Mouse (Mus musculus) heart, embryonic 12.5 days (tissue): ENCODE data around the gene Trnau1ap. TPM values are rescaled to one million over a fixed set of nuclear protein-coding genes. Genes with fewer than 3 reads are reported as not detected.
A peak's percentile ranks its signal among the peaks of the same experiment; 100 is the strongest.

Experiments used
- ATAC-seq: fragments of 200-750 bp; cut with Nextera tagmentation; 2 replicates; pipeline ENCODE4 v1.8.0; 2017; ENCODE audit warnings: moderate TSS enrichment, moderate library complexity; ENCODE audit not compliant: insufficient number of reproducible peaks, low FRiP score
- H3K27ac ChIP-seq: fragments of 300-500 bp; sonication (generic); 2 replicates; pipeline ENCODE4 v1.5.1; 2016; ENCODE audit warnings: mild to moderate bottlenecking, moderate library complexity; ENCODE audit not compliant: poor library complexity, severe bottlenecking
- H3K27me3 ChIP-seq: fragments of 300-500 bp; sonication (generic); replicated peaks from 2 replicates; pipeline ENCODE4 v1.6.1; 2016; ENCODE audit warnings: mild to moderate bottlenecking, moderate library complexity
- H3K36me3 ChIP-seq: fragments of 300-500 bp; sonication (generic); 2 replicates; pipeline ENCODE4 v1.6.1; 2016; ENCODE audit warnings: mild to moderate bottlenecking, moderate library complexity
- H3K4me1 ChIP-seq: fragments of 300-500 bp; sonication (generic); replicated peaks from 2 replicates; pipeline ENCODE4 v1.6.1; 2016; ENCODE audit warnings: mild to moderate bottlenecking
- H3K4me2 ChIP-seq: fragments of 300-500 bp; sonication (generic); 2 replicates; pipeline ENCODE4 v1.6.1; 2016; ENCODE audit warnings: mild to moderate bottlenecking, moderate library complexity
- H3K4me3 ChIP-seq: fragments of 300-500 bp; sonication (generic); 2 replicates; pipeline ENCODE4 v1.5.1; 2016; ENCODE audit warnings: mild to moderate bottlenecking
- H3K9ac ChIP-seq: fragments of 300-500 bp; sonication (generic); 2 replicates; pipeline ENCODE4 v1.6.1; 2016; ENCODE audit warnings: mild to moderate bottlenecking, moderate library complexity
- H3K9me3 ChIP-seq: fragments of 300-500 bp; sonication (generic); replicated peaks from 2 replicates; pipeline ENCODE4 v1.6.1; 2016; ENCODE audit warnings: mild to moderate bottlenecking, moderate library complexity
- WGBS: fragments of 180-500 bp; shearing (Covaris S2); methylation state at CpG from one replicate; pipeline ENCODE4 v1.1.7; 2016; 5-methylcytosine and 5-hydroxymethylcytosine counted together
- polyA plus RNA-seq: library from polyadenylated mRNA; unstranded; fragments of >200 nt; fragmentation: Nextera tagmentation; extraction: Ambion mirVana; gene quantifications from 2 replicates; pipeline ENCODE4 v1.2.1, GENCODE M21; 2016

The Trnau1ap gene
- polyA plus RNA-seq, 1 experiment from 2014 or later = 68.5 TPM

DNA sequence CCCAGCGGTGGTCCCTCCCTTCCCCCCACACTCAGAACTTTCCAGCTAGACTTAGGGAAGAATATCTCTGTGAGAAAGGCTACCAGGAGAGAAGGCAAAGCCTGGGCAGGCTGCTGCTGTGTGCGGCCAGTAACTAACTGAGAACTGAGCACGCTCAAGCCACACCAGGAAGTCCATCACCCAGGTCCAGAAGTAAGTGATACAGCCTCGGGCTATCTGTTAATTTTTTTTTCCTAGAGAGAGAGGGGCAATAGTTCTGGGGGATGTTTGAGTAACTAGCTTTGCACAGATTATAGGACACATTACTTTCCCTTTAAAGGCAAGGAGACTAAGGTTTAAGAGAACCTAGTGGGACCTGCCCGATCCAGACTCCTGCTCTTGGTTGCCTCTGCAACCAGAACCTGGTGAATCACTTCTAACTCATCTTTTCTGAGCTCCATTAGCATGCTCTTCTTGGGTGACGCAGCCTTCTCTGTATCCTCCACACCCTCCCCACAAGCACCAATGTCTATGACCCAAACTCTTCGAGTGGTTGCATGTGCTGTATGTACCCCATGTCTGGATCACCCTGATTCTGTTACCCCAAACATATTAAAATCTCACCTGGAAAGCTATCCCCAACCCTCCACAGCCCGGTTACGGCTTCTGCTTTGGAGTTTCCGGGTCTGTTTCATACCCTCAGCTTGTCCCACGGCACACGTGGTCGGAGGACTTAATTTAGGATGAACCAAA lies 15.2 kb upstream of the Trnau1ap start:
- Histone ChIP-seq H3K36me3 (peaks cover 10% of the 10 kb centered on the region), H3K9ac (peak overlapping the region; percentile 86), H3K9me3 (no peaks in the 10 kb centered on the region), H3K27me3 (no peaks in the 10 kb centered on the region), H3K4me2 (peak overlapping the region; percentile 99), H3K4me3 (peak overlapping the region; percentile 82), H3K4me1 (peaks cover 24% of the 10 kb centered on the region), H3K27ac (peak overlapping the region; percentile 50; the same call in 1 of the 2 replicates)
- WGBS = 6% methylated on average over 13 of the region's 13 CpGs
- ATAC-seq = 0 out of 2 replicates have a peak, but pooled peaks have one; percentile 18

DNA sequence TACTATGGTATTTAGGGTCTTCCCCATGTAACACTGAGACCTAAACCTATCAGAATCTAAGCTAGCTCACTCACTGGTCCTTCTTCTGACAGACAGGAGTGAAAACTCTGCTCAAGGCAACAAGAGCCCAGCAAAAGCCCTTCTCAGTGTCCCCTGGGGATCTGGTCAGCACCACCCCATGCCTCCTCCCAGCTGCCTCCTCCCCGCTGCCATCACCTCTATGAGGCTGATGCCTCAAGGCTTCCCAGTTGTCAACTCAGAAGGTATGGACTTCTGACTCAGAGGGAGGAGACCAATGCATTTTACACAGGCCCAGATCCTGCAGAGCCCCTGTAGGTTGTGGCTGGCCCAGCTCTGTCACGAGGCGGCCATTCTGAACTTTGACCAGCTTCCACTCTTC lies 12.1 kb upstream of the Trnau1ap start:
- H3K27ac ChIP-seq = no peak overlapping the region
- peaks cover 24% of the 10 kb centered on the region for H3K4me1 ChIP-seq
- H3K9me3 ChIP-seq = no peaks in the 10 kb centered on the region
- 82% methylated on average over 3 of the region's 3 CpGs for WGBS
- no peak overlapping the region for H3K4me2 ChIP-seq
- no peaks in the 10 kb centered on the region for H3K27me3 ChIP-seq
- ATAC-seq = no peak
- no peak overlapping the region for H3K4me3 ChIP-seq
- H3K36me3 ChIP-seq = peaks cover 36% of the 10 kb centered on the region
- H3K9ac ChIP-seq = no peak overlapping the region

DNA sequence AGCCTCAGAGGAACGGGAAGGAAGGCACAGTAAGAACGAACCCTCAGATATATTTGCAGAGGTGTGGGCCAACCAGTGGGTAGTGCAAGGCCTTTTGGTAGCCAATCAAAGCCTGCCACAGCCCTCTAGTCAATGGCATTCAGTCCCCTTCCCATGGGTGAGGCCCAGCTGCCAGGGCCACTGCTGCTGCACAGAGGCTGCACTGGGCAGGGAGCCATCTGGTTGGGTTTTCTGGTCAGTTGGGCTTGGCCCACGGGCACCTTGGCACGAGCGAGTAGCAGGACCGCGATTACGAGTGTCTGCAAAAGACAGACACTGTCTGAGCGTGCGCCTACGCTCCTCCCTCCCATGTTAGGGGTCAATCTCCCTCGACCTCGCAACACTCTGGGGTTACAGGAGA lies 9.6 kb upstream of the Trnau1ap start:
- Histone ChIP-seq H3K4me2 (no peak overlapping the region), H3K4me3 (no peak overlapping the region), H3K9ac (no peak overlapping the region), H3K27me3 (no peaks in the 10 kb centered on the region), H3K9me3 (no peaks in the 10 kb centered on the region), H3K27ac (no peak overlapping the region), H3K36me3 (peaks cover 57% of the 10 kb centered on the region), H3K4me1 (peaks cover 14% of the 10 kb centered on the region)
- ATAC-seq = no peak
- 83% methylated on average over 13 of the region's 13 CpGs for WGBS

DNA sequence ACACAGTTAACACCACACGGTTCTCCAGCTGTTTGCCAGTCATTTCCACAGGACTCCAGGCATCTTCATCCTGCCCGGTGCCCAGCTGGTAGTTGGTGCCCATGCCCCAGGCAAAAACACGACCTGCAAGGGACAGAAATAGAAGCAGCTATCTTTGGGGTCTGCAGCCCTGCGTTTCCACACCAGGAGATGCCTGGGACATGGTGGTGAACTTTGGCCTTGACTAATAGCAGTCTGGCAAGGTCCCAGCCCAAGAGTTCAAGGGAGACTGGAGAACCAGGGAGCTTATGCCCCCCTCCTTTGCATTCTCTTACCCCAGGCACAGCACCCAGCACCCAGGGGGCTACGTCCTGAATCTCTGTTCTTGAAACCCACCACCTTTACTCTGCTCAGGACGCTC lies 3.5 kb upstream of the Trnau1ap start:
- H3K4me2 ChIP-seq = no peak overlapping the region
- peaks cover 58% of the 10 kb centered on the region for H3K36me3 ChIP-seq
- no peak overlapping the region for H3K9ac ChIP-seq
- H3K4me3 ChIP-seq = no peak overlapping the region
- H3K4me1 ChIP-seq = peaks cover 13% of the 10 kb centered on the region
- H3K9me3 ChIP-seq = no peaks in the 10 kb centered on the region
- ATAC-seq = no peak
- WGBS = 72% methylated on average over 6 of the region's 6 CpGs
- no peaks in the 10 kb centered on the region for H3K27me3 ChIP-seq
- H3K27ac ChIP-seq = no peak overlapping the region

DNA sequence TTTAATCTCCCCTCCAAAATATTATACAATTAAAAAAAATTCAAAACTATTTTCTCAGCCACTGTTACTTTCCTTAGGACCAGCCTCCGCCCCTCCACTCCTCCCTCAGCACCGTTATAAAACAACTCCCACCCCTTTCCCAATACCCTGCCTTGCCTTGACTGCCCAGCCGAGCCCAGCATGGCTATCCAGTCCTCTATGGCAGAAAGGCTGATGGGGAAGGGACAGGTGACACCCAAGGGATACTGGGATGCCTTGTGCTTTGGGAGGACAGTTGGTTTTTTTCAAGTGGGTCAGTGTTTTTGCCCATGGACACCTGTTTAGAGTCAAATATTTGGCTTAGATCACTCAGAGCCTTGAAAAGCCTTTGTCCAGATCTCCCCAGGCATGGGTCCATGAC lies 2.6 kb upstream of the Trnau1ap start:
- Histone ChIP-seq H3K27ac (no peak overlapping the region), H3K27me3 (no peaks in the 10 kb centered on the region), H3K4me2 (no peak overlapping the region), H3K9ac (no peak overlapping the region), H3K36me3 (peaks cover 51% of the 10 kb centered on the region), H3K4me1 (peaks cover 13% of the 10 kb centered on the region), H3K4me3 (no peak overlapping the region), H3K9me3 (no peaks in the 10 kb centered on the region)
- 79% methylated on average over 3 of the region's 3 CpGs for WGBS
- ATAC-seq = no peak

DNA sequence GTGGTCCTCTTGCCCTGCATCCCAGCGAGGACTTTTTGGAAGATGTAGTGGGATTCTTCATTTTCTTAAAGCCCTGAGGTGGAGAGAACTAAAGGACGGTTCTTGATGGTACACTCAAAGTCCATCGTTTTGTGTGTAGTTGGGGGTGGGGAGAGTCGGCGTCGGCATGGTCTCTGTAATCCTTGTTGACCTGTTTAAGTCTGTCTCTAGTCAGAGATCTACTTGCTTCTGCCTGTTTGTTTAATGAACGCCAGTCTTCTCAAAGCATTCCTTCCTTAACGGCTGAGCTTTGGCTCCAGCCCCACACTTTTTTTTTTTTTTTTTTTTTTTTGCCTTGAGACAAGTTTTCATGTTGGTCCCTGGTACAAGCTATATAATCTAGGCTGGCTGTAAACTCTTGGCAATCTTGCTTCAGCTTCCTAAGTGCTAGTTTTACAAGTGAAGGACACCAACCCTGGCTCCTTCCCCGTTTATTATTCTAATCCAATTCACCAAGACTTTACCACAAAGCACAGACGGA lies 557 bp upstream of the Trnau1ap start:
- Histone ChIP-seq H3K4me1 (peaks cover 13% of the 10 kb centered on the region), H3K9me3 (no peaks in the 10 kb centered on the region), H3K4me2 (peak overlapping the region; percentile 76), H3K36me3 (peaks cover 47% of the 10 kb centered on the region), H3K27me3 (no peaks in the 10 kb centered on the region), H3K27ac (peak overlapping the region; percentile 91; the same call in 1 of the 2 replicates), H3K9ac (peak overlapping the region; percentile 94), H3K4me3 (peak overlapping the region; percentile 88)
- ATAC-seq = no peak
- 8% methylated on average over 10 of the region's 10 CpGs for WGBS

DNA sequence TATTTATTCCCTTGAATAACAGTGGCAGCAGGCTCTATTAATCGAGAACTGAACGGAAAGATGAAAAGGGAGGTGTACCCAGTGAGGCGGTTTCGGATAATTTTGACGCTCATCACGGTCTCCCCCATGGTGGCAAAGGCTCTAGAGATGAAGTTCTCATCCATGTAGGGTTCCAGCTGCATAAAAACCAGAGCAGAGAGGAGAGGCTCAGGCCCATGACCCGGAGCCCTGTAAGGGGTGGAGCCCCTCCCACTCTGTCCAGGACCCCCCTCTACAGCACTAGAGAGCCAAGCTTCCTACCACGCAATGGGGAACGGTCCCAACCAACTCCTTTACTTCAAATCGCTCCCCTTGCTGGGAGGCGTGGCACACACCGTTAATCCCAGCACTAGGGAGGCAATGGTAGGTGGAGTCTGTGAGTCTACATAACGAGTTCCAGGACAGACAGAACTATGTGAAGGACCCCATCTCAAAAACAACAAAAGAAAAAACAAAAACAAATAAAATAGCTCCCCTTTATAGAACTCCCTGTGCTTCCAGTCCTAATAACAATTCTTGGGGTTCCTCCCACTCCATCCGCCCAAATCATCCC lies 851 bp downstream of the Trnau1ap start:
- no peak for ATAC-seq
- H3K36me3 ChIP-seq = peaks cover 47% of the 10 kb centered on the region
- peak overlapping the region; percentile 88 for H3K4me3 ChIP-seq
- H3K4me2 ChIP-seq = peak overlapping the region; percentile 76
- H3K9me3 ChIP-seq = no peaks in the 10 kb centered on the region
- H3K27me3 ChIP-seq = no peaks in the 10 kb centered on the region
- WGBS = 50% methylated on average over 14 of the region's 14 CpGs
- 0 out of 2 replicates have a peak overlapping the region, but pooled peaks have one; percentile 91 for H3K27ac ChIP-seq
- peaks cover 13% of the 10 kb centered on the region for H3K4me1 ChIP-seq
- peak overlapping the region; percentile 94 for H3K9ac ChIP-seq

DNA sequence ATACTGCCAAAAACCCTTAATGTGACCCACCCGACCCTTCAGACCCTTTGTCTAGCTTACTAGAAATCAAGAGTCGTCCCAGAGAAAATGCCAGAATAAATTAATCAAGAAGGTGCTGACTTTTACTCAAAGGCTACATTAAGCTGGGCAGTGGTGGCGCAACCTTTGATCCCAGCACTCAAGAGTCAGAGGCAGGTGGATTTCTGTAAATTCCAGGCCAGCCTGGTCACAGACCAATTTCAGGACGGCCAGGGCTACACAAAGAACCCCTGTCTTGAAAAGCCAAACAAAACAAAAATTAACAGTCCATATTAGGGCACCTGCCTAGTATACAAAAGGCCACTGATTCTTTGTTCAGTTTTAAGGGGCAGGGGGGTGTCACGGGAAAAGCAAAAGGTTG lies 2.9 kb downstream of the Trnau1ap start:
- Histone ChIP-seq H3K9ac (no peak overlapping the region), H3K9me3 (no peaks in the 10 kb centered on the region), H3K27me3 (no peaks in the 10 kb centered on the region), H3K36me3 (peaks cover 41% of the 10 kb centered on the region), H3K4me3 (no peak overlapping the region), H3K4me1 (peaks cover 9% of the 10 kb centered on the region), H3K27ac (no peak overlapping the region), H3K4me2 (no peak overlapping the region)
- 78% methylated on average over 5 of the region's 5 CpGs for WGBS
- no peak for ATAC-seq

DNA sequence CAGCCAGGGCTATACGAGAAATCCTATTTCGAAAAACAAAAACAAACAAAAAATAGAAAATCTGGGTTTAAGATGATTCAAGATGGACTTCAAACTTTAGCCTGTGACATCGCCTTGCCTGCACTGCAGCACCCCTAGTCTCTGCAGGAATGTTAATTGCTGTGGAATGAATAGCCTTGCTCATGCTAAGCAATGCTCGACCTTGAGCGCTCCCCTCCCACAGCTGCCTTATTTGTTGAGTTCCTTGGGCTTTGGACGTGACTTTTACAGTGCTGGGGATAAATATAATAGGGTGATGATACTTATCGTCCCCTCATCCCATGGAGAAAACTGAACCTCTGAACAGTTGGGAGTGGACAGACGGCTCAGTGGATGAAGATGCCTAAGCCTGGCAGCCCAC lies 13.6 kb downstream of the Trnau1ap start:
- no peak overlapping the region for H3K4me3 ChIP-seq
- no peaks in the 10 kb centered on the region for H3K9me3 ChIP-seq
- H3K27ac ChIP-seq = peak overlapping the region; percentile 55; the same call in 1 of the 2 replicates
- no peak overlapping the region for H3K9ac ChIP-seq
- no peaks in the 10 kb centered on the region for H3K27me3 ChIP-seq
- H3K36me3 ChIP-seq = peaks cover 74% of the 10 kb centered on the region
- WGBS = 74% methylated on average over 8 of the region's 8 CpGs
- no peak for ATAC-seq
- H3K4me1 ChIP-seq = peaks cover 6% of the 10 kb centered on the region; the same call in 1 of the 2 replicates
- H3K4me2 ChIP-seq = no peak overlapping the region

DNA sequence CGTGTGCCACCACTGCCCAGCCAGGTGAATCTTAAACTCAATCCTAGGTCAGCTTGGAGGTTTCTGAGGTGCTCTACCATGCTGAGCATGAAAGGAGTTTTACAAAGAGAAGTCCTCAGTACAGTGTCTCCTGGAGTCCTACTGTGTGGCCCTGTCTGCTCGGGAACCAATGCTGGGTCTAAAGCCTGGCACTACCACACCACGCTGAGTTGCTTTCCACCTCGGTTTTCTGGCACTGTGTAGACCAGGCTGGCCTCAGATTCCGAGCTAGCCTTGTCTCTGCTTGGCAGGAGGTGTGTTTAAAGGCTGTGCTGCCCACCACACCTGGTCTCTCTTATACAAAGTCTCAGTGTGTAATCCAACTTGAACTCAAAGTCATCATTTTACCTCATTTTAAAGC lies 16.7 kb downstream of the Trnau1ap start:
- H3K27me3 ChIP-seq = no peaks in the 10 kb centered on the region
- H3K4me3 ChIP-seq = no peak overlapping the region
- H3K9ac ChIP-seq = no peak overlapping the region
- peaks cover 14% of the 10 kb centered on the region for H3K4me1 ChIP-seq
- H3K4me2 ChIP-seq = no peak overlapping the region
- no peak overlapping the region for H3K27ac ChIP-seq
- 86% methylated on average over 5 of the region's 5 CpGs for WGBS
- no peak for ATAC-seq
- H3K36me3 ChIP-seq = peaks cover 60% of the 10 kb centered on the region
- H3K9me3 ChIP-seq = no peaks in the 10 kb centered on the region

DNA sequence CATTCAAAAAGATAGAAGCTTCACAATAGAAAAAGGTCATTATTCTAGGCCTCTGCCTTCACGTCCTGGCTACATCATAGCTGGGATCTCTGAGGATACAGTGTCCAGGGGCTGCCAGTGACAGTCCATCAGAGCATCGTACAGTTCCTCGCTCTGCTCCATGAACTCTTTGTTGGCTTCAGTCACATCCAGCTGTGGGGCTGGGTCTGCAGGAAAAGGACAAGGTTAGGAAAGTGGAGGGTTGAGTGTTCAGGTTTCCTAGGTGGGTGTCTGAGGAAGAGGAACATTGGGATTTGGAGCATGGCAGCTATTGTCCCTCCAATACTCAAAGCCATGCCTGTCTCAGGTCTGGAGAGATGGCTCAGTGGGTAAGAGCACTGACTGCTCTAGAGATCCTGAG lies 17.5 kb downstream of the Trnau1ap start:
- H3K27ac ChIP-seq = no peak overlapping the region
- peaks cover 56% of the 10 kb centered on the region for H3K36me3 ChIP-seq
- WGBS = 53% methylated on average over 3 of the region's 3 CpGs
- H3K9me3 ChIP-seq = no peaks in the 10 kb centered on the region
- peaks cover 14% of the 10 kb centered on the region for H3K4me1 ChIP-seq
- H3K4me3 ChIP-seq = no peak overlapping the region
- no peaks in the 10 kb centered on the region for H3K27me3 ChIP-seq
- H3K9ac ChIP-seq = no peak overlapping the region
- H3K4me2 ChIP-seq = no peak overlapping the region
- ATAC-seq = no peak
